24 mouse cellular contexts compared by ENCODE assay signal in genomic region chr12:73434684-73435083, GRCm38 (mm10).
A peak's percentile ranks its signal among the peaks of the same experiment; 100 is the strongest.
DNase-seq lines count a peak whose midpoint lies in the region; ATAC-seq lines count a peak whose summit lies in the region.
"Had no signal": no experiment of that assay in that cellular context is flagged by ENCODE, and none has a peak within 500 bp of the region (broad histone marks: within the 10 kb centered on the region; RNA-seq: fewer than 3 reads in every experiment).

No protein-coding gene starts in this region.

- H3K4me2 ChIP-seq in embryonic facial prominence, embryonic 14.5 days (ENCODE audit: low read depth, low read length), result no peak overlapping the region
- H3K4me2 ChIP-seq in midbrain, embryonic 11.5 days, result no peak overlapping the region
- H3K4me2 ChIP-seq: embryonic facial prominence, embryonic 13.5 days; forebrain, embryonic 12.5 days had no signal

- DNase-seq in embryonic facial prominence, embryonic 14.5 days (ENCODE audit: low spot score), result peak; percentile 61
- no peak for DNase-seq in embryonic facial prominence, embryonic 10.5 days (ENCODE audit: low spot score)
- DNase-seq in midbrain, embryonic 11.5 days (ENCODE audit: low spot score, missing footprints), result peak; percentile 39
- no peak for DNase-seq in midbrain, embryonic 10.5 days (ENCODE audit: low spot score)
- DNase-seq in heart, embryonic 10.5 days (ENCODE audit: low spot score), result no peak
- DNase-seq: adrenal gland, adult 2 months; adrenal gland, postnatal 10 days; adrenal gland, postnatal 25 days; B cell, adult 2 months; cerebellum, adult 11 months; cerebellum, adult 18-20 months; cerebellum, adult 8-10 months; cerebellum, adult 9-11 months; cerebellum, postnatal 14 days; cerebellum, postnatal 36 days had no signal

- no peak for ATAC-seq in embryonic facial prominence, embryonic 14.5 days (ENCODE audit: low read depth)
- no peak for ATAC-seq in midbrain, embryonic 11.5 days (ENCODE audit: low FRiP score)
- ATAC-seq: CD4-positive, CD25-positive, alpha-beta regulatory T cell, adult 4 months; forebrain, embryonic 14.5 days; forebrain, embryonic 16.5 days had no signal

- H3K27ac ChIP-seq in embryonic facial prominence, embryonic 14.5 days (replicated peaks; ENCODE audit: low read depth, low read length), result no peak overlapping the region
- no peak overlapping the region for H3K27ac ChIP-seq in embryonic facial prominence, embryonic 10.5 days (replicated peaks)
- H3K27ac ChIP-seq in midbrain, embryonic 11.5 days (ENCODE audit: low read depth, low read length), result no peak overlapping the region
- H3K27ac ChIP-seq in midbrain, embryonic 10.5 days (replicated peaks), result no peak overlapping the region
- H3K27ac ChIP-seq in heart, embryonic 10.5 days, result no peak overlapping the region
- H3K27ac ChIP-seq: embryonic facial prominence, embryonic 13.5 days; forebrain, embryonic 10.5 days; forebrain, embryonic 12.5 days had no signal

- no peak overlapping the region for H3K9ac ChIP-seq in embryonic facial prominence, embryonic 14.5 days (ENCODE audit: low read depth, low read length)
- no peak overlapping the region for H3K9ac ChIP-seq in midbrain, embryonic 11.5 days (ENCODE audit: low read length)
- H3K9ac ChIP-seq: embryonic facial prominence, embryonic 13.5 days; forebrain, embryonic 12.5 days had no signal

- H3K4me1 ChIP-seq in embryonic facial prominence, embryonic 14.5 days (ENCODE audit: control insufficient read depth, insufficient read depth, low read length), result peaks cover 4% of the 10 kb centered on the region; the same call in 1 of the 2 replicates
- no peaks in the 10 kb centered on the region for H3K4me1 ChIP-seq in embryonic facial prominence, embryonic 10.5 days
- no peaks in the 10 kb centered on the region for H3K4me1 ChIP-seq in midbrain, embryonic 11.5 days (ENCODE audit: control insufficient read depth, insufficient read depth, low read length)
- no peaks in the 10 kb centered on the region for H3K4me1 ChIP-seq in midbrain, embryonic 10.5 days
- no peaks in the 10 kb centered on the region for H3K4me1 ChIP-seq in heart, embryonic 10.5 days
- H3K4me1 ChIP-seq: forebrain, embryonic 10.5 days; forebrain, embryonic 12.5 days had no signal

- H3K4me3 ChIP-seq in embryonic facial prominence, embryonic 14.5 days (ENCODE audit: low read depth, low read length), result no peak overlapping the region
- no peak overlapping the region for H3K4me3 ChIP-seq in embryonic facial prominence, embryonic 10.5 days
- no peak overlapping the region for H3K4me3 ChIP-seq in midbrain, embryonic 11.5 days (ENCODE audit: low read depth, low read length)
- H3K4me3 ChIP-seq in midbrain, embryonic 10.5 days, result no peak overlapping the region
- H3K4me3 ChIP-seq in heart, embryonic 10.5 days, result no peak overlapping the region
- H3K4me3 ChIP-seq: embryonic facial prominence, embryonic 13.5 days; erythroblast, embryonic 14.5 days; forebrain, embryonic 10.5 days; forebrain, embryonic 12.5 days had no signal

- 44% methylated on average over 10 of the region's 10 CpGs for WGBS in embryonic facial prominence, embryonic 14.5 days
- WGBS in embryonic facial prominence, embryonic 10.5 days, result 88% methylated on average over 10 of the region's 10 CpGs
- 86% methylated on average over 10 of the region's 10 CpGs for WGBS in midbrain, embryonic 11.5 days
- 90% methylated on average over 10 of the region's 10 CpGs for WGBS in midbrain, embryonic 10.5 days
- WGBS in heart, embryonic 10.5 days, result 84% methylated on average over 10 of the region's 10 CpGs

- H3K9me3 ChIP-seq in embryonic facial prominence, embryonic 14.5 days (ENCODE audit: control insufficient read depth, low read length), result no peaks in the 10 kb centered on the region
- no peaks in the 10 kb centered on the region for H3K9me3 ChIP-seq in embryonic facial prominence, embryonic 10.5 days
- no peaks in the 10 kb centered on the region for H3K9me3 ChIP-seq in midbrain, embryonic 11.5 days (ENCODE audit: control insufficient read depth, low read length)
- H3K9me3 ChIP-seq in midbrain, embryonic 10.5 days (replicated peaks), result no peaks in the 10 kb centered on the region
- no peaks in the 10 kb centered on the region for H3K9me3 ChIP-seq in heart, embryonic 10.5 days
- H3K9me3 ChIP-seq: embryonic facial prominence, embryonic 13.5 days; forebrain, embryonic 10.5 days; forebrain, embryonic 12.5 days; G1E had no signal

- no peaks in the 10 kb centered on the region for H3K27me3 ChIP-seq in embryonic facial prominence, embryonic 14.5 days (replicated peaks; ENCODE audit: control insufficient read depth, insufficient read depth, low read length)
- no peaks in the 10 kb centered on the region for H3K27me3 ChIP-seq in embryonic facial prominence, embryonic 10.5 days (replicated peaks; ENCODE audit: low read depth, poor library complexity, severe bottlenecking)
- no peaks in the 10 kb centered on the region for H3K27me3 ChIP-seq in midbrain, embryonic 11.5 days (ENCODE audit: control insufficient read depth, insufficient read depth, low read length)
- no peaks in the 10 kb centered on the region for H3K27me3 ChIP-seq in midbrain, embryonic 10.5 days (ENCODE audit: low read depth, poor library complexity, severe bottlenecking)
- no peaks in the 10 kb centered on the region for H3K27me3 ChIP-seq in heart, embryonic 10.5 days (ENCODE audit: insufficient read depth, poor library complexity, severe bottlenecking)
- H3K27me3 ChIP-seq: CH12.LX; embryonic facial prominence, embryonic 13.5 days; forebrain, embryonic 12.5 days had no signal

- no peaks in the 10 kb centered on the region for H3K36me3 ChIP-seq in embryonic facial prominence, embryonic 14.5 days (ENCODE audit: control insufficient read depth, insufficient read depth, low read length)
- no peaks in the 10 kb centered on the region for H3K36me3 ChIP-seq in embryonic facial prominence, embryonic 10.5 days (replicated peaks)
- H3K36me3 ChIP-seq in midbrain, embryonic 11.5 days (ENCODE audit: control insufficient read depth, insufficient read depth, low read length), result no peaks in the 10 kb centered on the region
- no peaks in the 10 kb centered on the region for H3K36me3 ChIP-seq in midbrain, embryonic 10.5 days
- no peaks in the 10 kb centered on the region for H3K36me3 ChIP-seq in heart, embryonic 10.5 days
- H3K36me3 ChIP-seq: embryonic facial prominence, embryonic 13.5 days; forebrain, embryonic 10.5 days; forebrain, embryonic 12.5 days; G1E had no signal

Comparison
In these comparisons a context has a peak if more than half of its experiments do, and no peak if none do; other contexts are left out.
1. DNase-seq: peak in embryonic facial prominence, embryonic 14.5 days (single experiment) and midbrain, embryonic 11.5 days (single experiment); none in embryonic facial prominence, embryonic 10.5 days (single experiment), midbrain, embryonic 10.5 days (single experiment) and heart, embryonic 10.5 days (single experiment).